Mouse (Mus musculus) left cerebral cortex, postnatal 4 days (tissue): ENCODE results near the gene Nxn. TPM values are rescaled to one million over a fixed set of nuclear protein-coding genes. Genes with fewer than 3 reads are reported as not detected.
A peak's percentile ranks its signal among the peaks of the same experiment; 100 is the strongest.

Source experiments
- DNase-seq: peaks from one replicate; pipeline ENCODE4 v3.0.0-alpha.2; 2022
- intact Hi-C: fragments of 180-260 bp; cut with DNase I; formaldehyde crosslinking; loops from one replicate; pipeline ENCODE4 v1.15.1; 2025
- total RNA-seq, 2 experiments: library from RNA; stranded (reverse); gene quantifications; 2 replicates each; pipeline ENCODE4 v1.2.3; 2021

Gene Nxn
- total RNA-seq, 2 experiments from 2014 or later: 12.4 to 15.7 TPM

GRCm38 (mm10) chr11:76278960-76279852 is 119.7 kb downstream of the Nxn start:
- peak; percentile 45 for DNase-seq
- intact Hi-C loops: no loop called here

- intact Hi-C loops: no loop called here
- DNase-seq: no peak
These were observed 126.5 kb downstream of the Nxn start for GRCm38 (mm10) chr11:76272440-76272839.

GRCm38 (mm10) chr11:76268521-76269065 is 130.3 kb downstream of the Nxn start:
- DNase-seq: no peak
- intact Hi-C loops: no loop called here

- intact Hi-C loops: no loop called here
- DNase-seq: no peak
These were observed 130.9 kb downstream of the Nxn start for GRCm38 (mm10) chr11:76268001-76268459.

GRCm38 (mm10) chr11:76267550-76267949 is 131.4 kb downstream of the Nxn start:
- intact Hi-C loops: no loop called here
- no peak for DNase-seq

- intact Hi-C loops: no loop called here
- DNase-seq: peak; percentile 65
These were observed 136.2 kb downstream of the Nxn start for GRCm38 (mm10) chr11:76262611-76263351.

- intact Hi-C loops: no loop called here
- no peak for DNase-seq
These were observed 137.7 kb downstream of the Nxn start for GRCm38 (mm10) chr11:76261224-76261623.

GRCm38 (mm10) chr11:76260208-76261050 is 138.5 kb downstream of the Nxn start:
- intact Hi-C loops: no loop called here
- no peak for DNase-seq

- DNase-seq: no peak
- intact Hi-C loops: no loop called here
These were observed 140.4 kb downstream of the Nxn start for GRCm38 (mm10) chr11:76258511-76258910.

GRCm38 (mm10) chr11:76257386-76257785 is 141.6 kb downstream of the Nxn start:
- intact Hi-C loops: no loop called here

GRCm38 (mm10) chr11:76256129-76256528 is 142.8 kb downstream of the Nxn start:
- no peak for DNase-seq
- intact Hi-C loops: no loop called here

More at GRCm38 (mm10) chr11:76257386-76257785, 141.6 kb downstream of the Nxn start:
- DNase-seq: no peak

- DNase-seq: peak; percentile 72
These were observed 143.4 kb downstream of the Nxn start for GRCm38 (mm10) chr11:76255431-76256001.

GRCm38 (mm10) chr11:76253918-76254264 is 145.0 kb downstream of the Nxn start:
- intact Hi-C loops: loop anchor here (2.0 kb wide), 1 partner anchor 145 kb away; the partner anchor contains the start of gene Nxn
- DNase-seq: no peak

More at GRCm38 (mm10) chr11:76255431-76256001, 143.4 kb downstream of the Nxn start:
- intact Hi-C loops: no loop called here

GRCm38 (mm10) chr11:76253145-76253917 is 145.6 kb downstream of the Nxn start:
- DNase-seq: peak; percentile 88
- intact Hi-C loops: loop anchor here (2.0 kb wide), 1 partner anchor 145 kb away; the partner anchor contains the start of gene Nxn

GRCm38 (mm10) chr11:76252036-76252435 is 146.9 kb downstream of the Nxn start:
- peak; percentile 60 for DNase-seq
- intact Hi-C loops: loop anchor here (2.0 kb wide), 1 partner anchor 147 kb away; the partner anchor contains the start of gene Nxn

GRCm38 (mm10) chr11:76247239-76247638 is 151.7 kb downstream of the Nxn start:
- no peak for DNase-seq
- intact Hi-C loops: no loop called here

GRCm38 (mm10) chr11:76246439-76246838 is 152.5 kb downstream of the Nxn start:
- no peak for DNase-seq
- intact Hi-C loops: no loop called here

GRCm38 (mm10) chr11:76243811-76244546 is 155.0 kb downstream of the Nxn start:
- intact Hi-C loops: no loop called here
- no peak for DNase-seq
